Mouse (Mus musculus): Measurements from ENCODE around the gene Gm20479.

Gm20479 gene

GRCm38 (mm10) chr7:27356861-27357594 lies at the start of gene Gm20479:
Gene Gm20479, minus strand, starts transcription at chr7:27357419.
- no peak for DNase-seq (ENCODE audit: low spot score)

DNA sequence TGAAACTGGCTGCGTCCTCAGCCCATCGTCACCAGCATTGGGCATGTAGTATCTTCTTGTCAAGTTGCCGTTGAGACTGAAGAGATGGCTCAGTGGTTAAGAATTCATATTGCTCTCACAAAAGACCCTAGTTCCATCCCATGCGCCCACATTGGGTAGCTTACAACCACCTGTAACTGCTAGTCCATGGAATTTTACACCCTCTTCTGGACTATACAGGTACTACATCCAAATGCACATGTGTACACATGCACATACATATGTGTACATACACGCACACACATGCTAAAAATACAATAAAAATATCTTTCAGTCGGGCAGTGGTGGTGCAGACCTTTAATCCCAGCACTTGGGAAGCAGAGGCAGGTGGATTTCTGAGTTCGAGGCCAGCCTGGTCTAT lies 49.3 kb upstream of the Gm20479 start:
- no peak for DNase-seq (ENCODE audit: low spot score)

GRCm38 (mm10) chr7:27404203-27404942 lies 47.2 kb upstream of the Gm20479 start:
- DNase-seq (ENCODE audit: low spot score) = no peak

- peak; percentile 61 for DNase-seq (ENCODE audit: low spot score)
Measured at GRCm38 (mm10) chr7:27402675-27403074, 45.5 kb upstream of the Gm20479 start.

- DNase-seq (ENCODE audit: low spot score) = no peak
Measured at GRCm38 (mm10) chr7:27400545-27400944, 43.3 kb upstream of the Gm20479 start.

GRCm38 (mm10) chr7:27397048-27397949 lies 40.1 kb upstream of the Gm20479 start:
- peak; percentile 27 for DNase-seq (ENCODE audit: low spot score)

- DNase-seq (ENCODE audit: low spot score) = no peak
Measured at GRCm38 (mm10) chr7:27396184-27397047, 39.2 kb upstream of the Gm20479 start.

GRCm38 (mm10) chr7:27395521-27396183 lies 38.4 kb upstream of the Gm20479 start:
- DNase-seq (ENCODE audit: low spot score) = no peak

DNA sequence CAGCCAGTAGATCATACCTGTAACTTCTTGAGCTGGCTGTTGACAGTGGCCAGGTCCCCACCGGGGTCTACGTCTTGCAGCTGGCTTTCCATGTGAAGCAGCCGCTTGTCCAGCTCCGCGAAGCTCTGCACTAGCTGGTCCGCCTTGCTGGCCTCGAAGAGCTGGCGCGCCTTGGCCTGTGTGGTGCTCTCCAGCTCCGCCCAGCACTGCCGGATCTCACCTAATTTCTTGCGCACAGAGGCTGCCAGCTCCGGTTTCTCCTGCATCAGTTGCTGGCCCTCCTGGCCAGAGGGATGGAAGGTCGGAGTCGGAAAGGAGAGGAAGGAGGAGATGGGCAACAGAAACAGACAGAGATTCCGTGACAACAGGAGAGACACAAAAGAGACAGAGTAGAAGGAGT lies 34.2 kb upstream of the Gm20479 start:
- DNase-seq (ENCODE audit: low spot score) = no peak

GRCm38 (mm10) chr7:27389213-27389612 lies 32.0 kb upstream of the Gm20479 start:
- no peak for DNase-seq (ENCODE audit: low spot score)

DNA sequence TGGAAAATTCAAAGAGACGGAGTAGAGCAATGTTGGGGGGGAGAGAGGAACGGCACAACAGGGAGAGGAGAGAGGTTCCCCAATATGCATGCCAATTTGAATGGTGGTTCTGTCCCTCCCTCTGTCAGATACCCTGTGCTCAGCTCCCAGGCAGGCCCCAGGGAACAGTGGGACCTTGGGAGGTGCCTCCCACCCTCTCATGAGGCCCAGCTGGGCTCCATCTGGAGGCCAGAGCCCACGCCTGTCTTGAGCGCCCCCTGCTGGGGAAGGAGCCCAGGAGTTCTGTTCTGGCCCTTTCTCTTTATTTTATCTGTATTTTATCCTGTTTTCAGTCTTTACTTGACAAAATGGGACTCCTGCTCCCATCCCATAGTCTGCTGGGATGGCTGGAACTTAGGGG lies 27.5 kb upstream of the Gm20479 start:
- DNase-seq (ENCODE audit: low spot score) = peak; percentile 58

GRCm38 (mm10) chr7:27384134-27384533 lies 26.9 kb upstream of the Gm20479 start:
- DNase-seq (ENCODE audit: low spot score) = no peak

DNA sequence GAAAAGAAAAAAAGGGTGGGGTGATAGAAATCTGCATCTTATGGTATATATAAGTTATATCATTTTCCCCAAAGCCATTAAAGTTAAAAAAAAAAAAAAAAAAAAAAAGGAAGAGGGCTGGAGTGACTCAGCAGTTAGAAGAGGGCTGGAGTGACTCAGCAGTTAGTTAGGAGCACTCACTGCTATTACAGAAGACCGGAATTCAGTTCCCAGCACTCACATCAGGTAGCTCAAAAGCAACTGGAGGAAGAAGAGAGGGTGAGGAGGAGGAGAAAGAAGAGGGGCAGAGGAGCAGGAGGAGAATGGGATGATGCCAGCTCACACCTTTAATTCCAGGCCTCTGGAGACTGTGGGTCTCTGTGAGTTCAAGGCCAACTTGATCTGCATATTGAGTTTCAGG lies 26.0 kb upstream of the Gm20479 start:
- DNase-seq (ENCODE audit: low spot score) = no peak

GRCm38 (mm10) chr7:27381560-27381959 lies 24.3 kb upstream of the Gm20479 start:
- DNase-seq (ENCODE audit: low spot score) = no peak

DNA sequence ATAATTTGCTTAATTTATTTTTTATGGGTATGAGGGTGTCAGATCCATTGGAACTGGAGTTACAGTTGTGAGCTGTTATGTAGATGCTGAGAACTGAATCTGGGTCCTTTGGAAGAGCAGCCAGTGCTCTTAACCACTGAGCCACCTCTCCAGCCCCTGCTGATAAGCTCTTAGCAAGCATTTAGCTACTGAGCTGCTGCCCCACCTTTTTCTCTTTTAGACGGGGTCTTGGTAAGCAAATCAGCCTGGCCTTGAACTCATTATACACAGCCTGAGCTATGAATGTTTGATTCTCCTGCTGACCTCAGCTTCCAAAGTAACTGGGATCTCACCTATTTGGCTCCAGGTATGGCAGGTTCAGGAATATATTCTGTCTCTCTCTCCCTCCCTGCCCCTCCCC lies 23.8 kb upstream of the Gm20479 start:
- DNase-seq (ENCODE audit: low spot score) = no peak

GRCm38 (mm10) chr7:27379836-27380235 lies 22.6 kb upstream of the Gm20479 start:
- DNase-seq (ENCODE audit: low spot score) = no peak

GRCm38 (mm10) chr7:27378431-27378830 lies 21.2 kb upstream of the Gm20479 start:
- no peak for DNase-seq (ENCODE audit: low spot score)

GRCm38 (mm10) chr7:27375274-27375673 lies 18.1 kb upstream of the Gm20479 start:
- no peak for DNase-seq (ENCODE audit: low spot score)

- DNase-seq (ENCODE audit: low spot score) = no peak
Measured at GRCm38 (mm10) chr7:27371715-27372462, 14.7 kb upstream of the Gm20479 start.

- DNase-seq (ENCODE audit: low spot score) = no peak
Measured at GRCm38 (mm10) chr7:27369111-27369510, 11.9 kb upstream of the Gm20479 start.
